Mouse (Mus musculus) G1E (cell line): ENCODE results near the gene Cadm4.

Experiments used
- CTCF ChIP-seq: IDR thresholded peaks from 2 replicates; pipeline ENCODE4 v1.5.1; 2012; ENCODE audit warnings: low read depth, low read length, inconsistent platforms, mixed read lengths
- GATA1 ChIP-seq: IDR thresholded peaks from 2 replicates; pipeline ENCODE4 v1.6.1; 2012; ENCODE audit warnings: borderline replicate concordance, low read length, inconsistent platforms, mixed read lengths
- POLR2AphosphoS5 ChIP-seq: IDR thresholded peaks from 2 replicates; pipeline ENCODE4 v1.6.1; 2012; ENCODE audit warnings: low read depth, low read length, inconsistent platforms; ENCODE audit not compliant: insufficient replicate concordance
- TAL1 ChIP-seq: conservative IDR thresholded peaks from 2 replicates; pipeline ENCODE4 v1.6.1; 2012; ENCODE audit warnings: low read depth, low read length, inconsistent platforms, mixed read lengths

DNA sequence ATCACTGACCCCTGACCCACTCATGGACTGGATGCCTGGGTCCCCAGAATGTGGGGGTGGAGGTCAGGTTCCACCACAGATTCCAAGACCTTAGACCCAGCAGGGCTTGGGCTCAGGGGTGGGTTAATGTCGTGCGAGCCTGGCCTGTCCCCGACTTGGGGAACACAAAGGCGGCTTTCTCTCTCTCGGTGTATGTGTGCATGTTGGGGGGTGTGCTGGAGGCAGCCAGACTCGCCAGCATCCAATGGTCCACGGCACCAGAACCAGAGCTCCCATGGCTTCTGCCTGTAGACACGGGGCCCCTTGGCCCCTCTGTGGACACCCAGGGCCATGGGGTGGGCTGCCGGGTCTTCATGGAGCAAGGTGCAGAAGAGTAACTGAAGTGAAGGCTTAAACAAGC is 3.7 kb downstream of the Cadm4 start:
- no peak for TF ChIP-seq CTCF
- TF ChIP-seq TAL1, result no peak
- no peak for TF ChIP-seq GATA1
- no peak for TF ChIP-seq POLR2AphosphoS5
